Mouse (Mus musculus): ENCODE results near the gene Adgra1. TPM values are rescaled to one million over a fixed set of nuclear protein-coding genes. Genes with fewer than 3 reads are reported as not detected.
A peak's percentile ranks its signal among the peaks of the same experiment; 100 is the strongest.

Gene Adgra1
- total RNA-seq, 1 experiment = 0.45 TPM

- no peak for DNase-seq (ENCODE audit: low read depth, low spot score)
- H3K9me3 ChIP-seq (ENCODE audit: control insufficient read depth, insufficient read depth, low read depth, low read length) = no peaks in the 10 kb centered on the region
- H3K4me3 ChIP-seq (ENCODE audit: insufficient read depth in 1 of 2, low read depth in 1 of 2, low read length in 2 of 2, poor library complexity in 1 of 2, severe bottlenecking in 1 of 2) = no peak overlapping the region
- no peaks in the 10 kb centered on the region for H3K36me3 ChIP-seq (ENCODE audit: control insufficient read depth, insufficient read depth, low read length, poor library complexity, severe bottlenecking)
- no peak overlapping the region for H3K9ac ChIP-seq (ENCODE audit: insufficient read depth, low read depth, low read length, poor library complexity, severe bottlenecking)
- in situ Hi-C loops (cut with MboI; ENCODE audit: low sequenced_read_pairs in 2 of 2, unreplicated experiment in 2 of 2) = no loop called here
- TF ChIP-seq CHD2 (IDR thresholded peaks at IDR 0.05; ENCODE audit: low read depth, low read length) = no peak
- no peak for TF ChIP-seq MAFK (IDR thresholded peaks at IDR 0.05; ENCODE audit: insufficient read depth, low read depth, low read length)
- TF ChIP-seq HCFC1 (IDR thresholded peaks at IDR 0.05; ENCODE audit: borderline replicate concordance, insufficient read depth, low read length) = no peak
- no peak for TF ChIP-seq ZC3H11A (IDR thresholded peaks at IDR 0.05; ENCODE audit: borderline replicate concordance, low read depth, low read length)
- TF ChIP-seq ZNF384 (IDR thresholded peaks at IDR 0.05; ENCODE audit: low read depth, low read length) = no peak
- no peaks in the 10 kb centered on the region for H3K4me1 ChIP-seq (ENCODE audit: control insufficient read depth in 2 of 2, insufficient read depth in 2 of 2, low read length in 2 of 2, poor library complexity in 1 of 2)
- no peak overlapping the region for H3K27ac ChIP-seq (ENCODE audit: insufficient read depth, low read depth, low read length, poor library complexity, severe bottlenecking)
Observed at GRCm38 (mm10) chr7:139883545-139883944, 49.6 kb downstream of the Adgra1 start.

- Histone ChIP-seq H3K36me3 (ENCODE audit: control insufficient read depth, insufficient read depth, low read length, poor library complexity, severe bottlenecking) (no peaks in the 10 kb centered on the region), H3K4me3 (ENCODE audit: insufficient read depth in 1 of 2, low read depth in 1 of 2, low read length in 2 of 2, poor library complexity in 1 of 2, severe bottlenecking in 1 of 2) (no peak overlapping the region), H3K4me1 (ENCODE audit: control insufficient read depth in 2 of 2, insufficient read depth in 2 of 2, low read length in 2 of 2, poor library complexity in 1 of 2) (no peaks in the 10 kb centered on the region), H3K27ac (ENCODE audit: insufficient read depth, low read depth, low read length, poor library complexity, severe bottlenecking) (no peak overlapping the region), H3K9me3 (ENCODE audit: control insufficient read depth, insufficient read depth, low read depth, low read length) (no peaks in the 10 kb centered on the region), H3K9ac (ENCODE audit: insufficient read depth, low read depth, low read length, poor library complexity, severe bottlenecking) (no peak overlapping the region)
- TF ChIP-seq HCFC1 (IDR thresholded peaks at IDR 0.05; ENCODE audit: borderline replicate concordance, insufficient read depth, low read length) (no peak), MAFK (IDR thresholded peaks at IDR 0.05; ENCODE audit: insufficient read depth, low read depth, low read length) (no peak), CHD2 (IDR thresholded peaks at IDR 0.05; ENCODE audit: low read depth, low read length) (no peak), ZC3H11A (IDR thresholded peaks at IDR 0.05; ENCODE audit: borderline replicate concordance, low read depth, low read length) (no peak), ZNF384 (IDR thresholded peaks at IDR 0.05; ENCODE audit: low read depth, low read length) (no peak)
- in situ Hi-C loops (cut with MboI; ENCODE audit: low sequenced_read_pairs in 2 of 2, unreplicated experiment in 2 of 2) = no loop called here
- no peak for DNase-seq (ENCODE audit: low read depth, low spot score)
Observed at GRCm38 (mm10) chr7:139891779-139892178, 57.8 kb downstream of the Adgra1 start.

GRCm38 (mm10) chr7:139894655-139895557, 60.9 kb downstream of the Adgra1 start, which contains the start of gene Kndc1:
Gene Kndc1 (plus strand): TSS chr7:139894696.
- in situ Hi-C loops (cut with MboI; ENCODE audit: low sequenced_read_pairs in 2 of 2, unreplicated experiment in 2 of 2) = no loop called here
- no peak for DNase-seq (ENCODE audit: low read depth, low spot score)
- Histone ChIP-seq H3K27ac (ENCODE audit: insufficient read depth, low read depth, low read length, poor library complexity, severe bottlenecking) (no peak within 1 kb of the TSS), H3K4me3 (ENCODE audit: insufficient read depth in 1 of 2, low read depth in 1 of 2, low read length in 2 of 2, poor library complexity in 1 of 2, severe bottlenecking in 1 of 2) (peak within 1 kb of the TSS; percentile 67 to 76), H3K36me3 (ENCODE audit: control insufficient read depth, insufficient read depth, low read length, poor library complexity, severe bottlenecking) (no peaks in the 10 kb centered on the region), H3K9me3 (ENCODE audit: control insufficient read depth, insufficient read depth, low read depth, low read length) (no peaks in the 10 kb centered on the region), H3K4me1 (ENCODE audit: control insufficient read depth in 2 of 2, insufficient read depth in 2 of 2, low read length in 2 of 2, poor library complexity in 1 of 2) (no peaks in the 10 kb centered on the region), H3K9ac (ENCODE audit: insufficient read depth, low read depth, low read length, poor library complexity, severe bottlenecking) (peak within 1 kb of the TSS; percentile 13; the same call in 1 of the 2 replicates)
- TF ChIP-seq CHD2 (IDR thresholded peaks at IDR 0.05; ENCODE audit: low read depth, low read length) (no peak), ZC3H11A (IDR thresholded peaks at IDR 0.05; ENCODE audit: borderline replicate concordance, low read depth, low read length) (no peak), ZNF384 (IDR thresholded peaks at IDR 0.05; ENCODE audit: low read depth, low read length) (no peak), MAFK (IDR thresholded peaks at IDR 0.05; ENCODE audit: insufficient read depth, low read depth, low read length) (no peak), HCFC1 (IDR thresholded peaks at IDR 0.05; ENCODE audit: borderline replicate concordance, insufficient read depth, low read length) (no peak)

GRCm38 (mm10) chr7:139896271-139896670, 62.3 kb downstream of the Adgra1 start:
- TF ChIP-seq MAFK (IDR thresholded peaks at IDR 0.05; ENCODE audit: insufficient read depth, low read depth, low read length) = no peak
- TF ChIP-seq ZNF384 (IDR thresholded peaks at IDR 0.05; ENCODE audit: low read depth, low read length) = no peak
- TF ChIP-seq HCFC1 (IDR thresholded peaks at IDR 0.05; ENCODE audit: borderline replicate concordance, insufficient read depth, low read length) = no peak
- no peak for TF ChIP-seq CHD2 (IDR thresholded peaks at IDR 0.05; ENCODE audit: low read depth, low read length)
- TF ChIP-seq ZC3H11A (IDR thresholded peaks at IDR 0.05; ENCODE audit: borderline replicate concordance, low read depth, low read length) = no peak
- H3K4me1 ChIP-seq (ENCODE audit: control insufficient read depth in 2 of 2, insufficient read depth in 2 of 2, low read length in 2 of 2, poor library complexity in 1 of 2) = no peaks in the 10 kb centered on the region
- H3K36me3 ChIP-seq (ENCODE audit: control insufficient read depth, insufficient read depth, low read length, poor library complexity, severe bottlenecking) = no peaks in the 10 kb centered on the region
- H3K4me3 ChIP-seq (ENCODE audit: insufficient read depth in 1 of 2, low read depth in 1 of 2, low read length in 2 of 2, poor library complexity in 1 of 2, severe bottlenecking in 1 of 2) = no peak overlapping the region
- H3K9me3 ChIP-seq (ENCODE audit: control insufficient read depth, insufficient read depth, low read depth, low read length) = no peaks in the 10 kb centered on the region
- no peak for DNase-seq (ENCODE audit: low read depth, low spot score)
- in situ Hi-C loops (cut with MboI; ENCODE audit: low sequenced_read_pairs in 2 of 2, unreplicated experiment in 2 of 2) = no loop called here
- H3K9ac ChIP-seq (ENCODE audit: insufficient read depth, low read depth, low read length, poor library complexity, severe bottlenecking) = no peak overlapping the region
- no peak overlapping the region for H3K27ac ChIP-seq (ENCODE audit: insufficient read depth, low read depth, low read length, poor library complexity, severe bottlenecking)

Measured in ES-E14 (cell line).